Mouse (Mus musculus): ENCODE measurements around the gene Polg2.

- TF ChIP-seq EP300 (IDR thresholded peaks at IDR 0.05; ENCODE audit: low read depth in 1 of 2, low read length in 2 of 2): no peak
- TF ChIP-seq TBP (IDR thresholded peaks at IDR 0.05; ENCODE audit: low read depth, low read length): no peak
- no peak for TF ChIP-seq POLR2A (IDR thresholded peaks at IDR 0.05; ENCODE audit: control insufficient read depth in 1 of 2, insufficient read depth in 1 of 2, low read depth in 1 of 2, low read length in 2 of 2, poor library complexity in 1 of 2)
- no peak for TF ChIP-seq CTCF (IDR thresholded peaks at IDR 0.05 in 2 of 3, conservative IDR thresholded peaks at IDR 0.05 in 1 of 3; ENCODE audit: control insufficient read depth in 1 of 3, insufficient read depth in 1 of 3, low read depth in 2 of 3, low read length in 3 of 3, poor library complexity in 1 of 3, severe bottlenecking in 1 of 3)
- no peak for TF ChIP-seq JUND (IDR thresholded peaks at IDR 0.05; ENCODE audit: low read depth, low read length)
Observed at GRCm38 (mm10) chr11:106815331-106815730, 36.0 kb upstream of the Polg2 start.

All from MEL (cell line).